Mouse (Mus musculus): ENCODE measurements around the gene Rdh7.

GRCm38 (mm10) chr10:127899783-127900182 lies 11.2 kb upstream of the Rdh7 start:
- no peak for TF ChIP-seq CTCF (IDR thresholded peaks at IDR 0.05; ENCODE audit: low read depth, low read length)
- TF ChIP-seq GATA1 (IDR thresholded peaks at IDR 0.05; ENCODE audit: borderline replicate concordance, low read length), result no peak
- TF ChIP-seq TAL1 (conservative IDR thresholded peaks at IDR 0.05; ENCODE audit: low read depth, low read length), result no peak
- TF ChIP-seq POLR2AphosphoS5 (IDR thresholded peaks at IDR 0.05; ENCODE audit: insufficient replicate concordance, low read depth, low read length), result no peak
